Mouse (Mus musculus) 3T3-L1 (cell line): ENCODE measurements around the gene Sema5a.

Source experiments
- DNase-seq: peaks from one replicate; pipeline ENCODE4 v3.0.0-alpha.2; 2015; ENCODE audit warnings: low read depth, low spot score

Gene Sema5a

DNA sequence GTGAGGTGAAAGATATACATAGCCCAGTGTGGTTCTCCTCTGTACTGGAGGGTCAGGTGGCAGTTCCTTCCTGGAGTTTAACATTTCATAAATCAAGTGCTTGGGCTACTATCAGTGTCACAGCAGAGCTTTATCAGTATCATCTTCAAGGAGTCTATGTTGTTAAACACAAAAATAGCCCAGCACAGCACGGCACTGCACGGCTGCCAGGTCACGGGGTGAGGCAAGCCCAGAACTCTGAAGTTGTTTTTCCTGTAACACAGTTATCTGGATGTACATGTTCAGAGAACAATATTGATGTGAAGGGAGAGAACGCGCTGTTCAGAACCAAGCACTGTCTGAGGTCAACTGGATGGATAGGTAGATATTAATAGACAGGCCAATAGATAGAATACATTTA, 112.2 kb downstream of the Sema5a start:
- no peak for DNase-seq

DNA sequence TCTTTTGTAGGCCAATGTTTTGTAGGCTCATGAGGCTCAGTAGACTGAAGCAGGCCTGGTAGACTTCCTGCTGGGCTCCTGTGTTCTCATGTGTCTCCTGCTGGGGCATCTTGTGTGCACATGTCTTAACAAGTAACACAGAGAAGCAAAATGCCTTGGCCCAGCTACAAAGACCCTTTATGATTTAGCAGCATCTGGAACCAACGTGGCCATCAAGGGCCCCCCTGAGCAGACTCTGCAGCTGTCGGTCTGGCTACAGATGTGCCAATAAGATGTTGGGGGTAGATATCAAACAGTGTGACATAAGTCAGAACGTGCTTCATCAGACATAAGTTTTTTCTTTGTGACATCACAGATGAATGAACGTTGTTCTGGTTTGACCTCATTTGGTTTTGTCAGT, 123.2 kb downstream of the Sema5a start:
- no peak for DNase-seq

DNA sequence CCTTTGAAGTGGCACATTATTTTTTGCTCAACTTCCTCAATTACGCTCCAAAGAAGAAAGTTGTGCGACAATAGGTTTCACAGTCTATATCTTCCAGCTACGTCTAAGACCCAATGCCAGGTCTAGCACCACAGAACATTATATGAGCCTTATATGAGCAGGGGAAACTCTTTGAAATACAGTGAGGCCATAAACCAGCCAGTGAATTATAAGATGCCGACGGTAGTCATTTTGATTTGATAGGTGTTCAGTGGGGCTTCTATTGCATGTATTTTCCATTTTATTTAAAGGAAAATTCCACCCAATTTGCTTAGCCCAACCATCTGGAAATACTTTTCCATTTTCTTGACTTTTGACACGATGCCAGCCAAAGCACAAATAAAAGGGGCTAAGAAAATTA, 126.3 kb downstream of the Sema5a start:
- DNase-seq, result no peak

DNA sequence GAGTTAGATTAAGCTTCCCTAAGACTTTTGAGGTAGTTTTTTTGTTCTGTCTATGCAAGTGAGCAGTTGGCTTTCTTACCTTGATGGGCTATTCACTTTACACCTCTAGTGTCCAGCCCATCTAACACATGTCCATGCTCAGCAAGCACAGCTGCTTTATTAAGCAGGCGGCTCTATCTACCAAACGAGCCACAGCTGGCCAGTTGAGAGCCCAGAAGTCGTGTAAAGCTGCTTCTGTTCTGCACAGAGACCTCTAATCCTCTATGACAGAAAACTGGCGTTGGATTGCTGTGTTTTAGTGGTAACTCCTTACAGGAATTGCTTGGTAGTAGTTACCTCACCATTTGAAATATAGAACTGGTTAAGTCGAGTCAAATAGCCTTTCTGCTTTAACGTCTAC, 126.8 kb downstream of the Sema5a start:
- DNase-seq, result no peak

DNA sequence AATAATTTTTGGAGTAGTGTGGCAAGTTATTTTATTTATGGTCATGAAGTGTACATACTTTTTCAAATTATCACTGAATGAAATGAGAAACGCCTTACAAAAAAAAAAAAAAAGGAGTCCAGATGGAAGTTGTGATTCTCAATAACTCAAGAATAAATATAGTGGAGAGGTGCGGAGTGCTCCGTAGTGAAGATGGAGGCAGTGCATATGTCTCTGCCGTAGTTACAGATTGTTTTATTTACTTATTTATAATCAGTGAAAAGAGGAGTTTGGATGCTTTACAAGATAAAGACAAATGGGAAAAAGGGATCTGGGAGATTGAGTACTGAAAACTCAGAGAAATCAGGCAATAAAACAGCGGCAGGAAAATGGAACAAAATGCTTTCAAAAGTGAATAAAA, 131.7 kb downstream of the Sema5a start:
- DNase-seq, result no peak

DNA sequence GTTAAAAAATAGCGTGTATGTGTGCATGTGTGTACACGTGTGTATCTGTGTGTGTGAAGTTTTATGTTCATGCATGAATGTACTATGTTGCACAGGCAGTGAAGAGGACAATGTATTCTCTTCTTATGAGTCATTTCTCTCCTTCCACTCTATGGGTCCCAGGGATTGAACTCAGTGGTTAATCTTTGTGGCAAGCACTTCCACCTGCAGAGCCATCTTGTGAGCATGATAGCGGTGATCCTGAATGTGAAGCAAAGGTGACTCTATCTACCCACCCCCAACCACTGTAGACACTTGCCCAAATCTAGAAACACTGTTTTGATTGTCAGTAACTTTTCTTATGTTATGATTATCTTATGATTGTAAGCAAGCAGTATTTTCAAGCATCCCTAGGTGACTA, 133.2 kb downstream of the Sema5a start:
- peak; percentile 37 for DNase-seq

DNA sequence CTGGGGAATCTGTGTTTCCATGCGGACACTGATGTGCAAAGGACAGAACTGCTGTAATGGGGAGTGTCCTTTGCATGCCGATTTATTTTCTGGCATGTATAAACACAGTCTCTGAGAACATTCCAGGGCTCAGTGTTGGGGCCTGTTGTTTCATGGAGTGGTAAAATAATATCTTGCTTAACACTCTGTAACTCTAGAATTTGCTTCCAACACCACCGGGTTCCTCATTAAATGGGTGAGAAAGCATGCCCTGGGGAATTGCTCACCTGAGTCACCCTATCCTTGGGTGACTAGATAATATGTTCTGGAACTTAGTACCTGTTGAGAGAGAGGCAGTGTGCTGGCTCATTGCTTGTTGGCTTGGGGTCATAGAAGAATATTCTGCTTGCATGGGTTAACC, 135.7 kb downstream of the Sema5a start:
- DNase-seq, result no peak

DNA sequence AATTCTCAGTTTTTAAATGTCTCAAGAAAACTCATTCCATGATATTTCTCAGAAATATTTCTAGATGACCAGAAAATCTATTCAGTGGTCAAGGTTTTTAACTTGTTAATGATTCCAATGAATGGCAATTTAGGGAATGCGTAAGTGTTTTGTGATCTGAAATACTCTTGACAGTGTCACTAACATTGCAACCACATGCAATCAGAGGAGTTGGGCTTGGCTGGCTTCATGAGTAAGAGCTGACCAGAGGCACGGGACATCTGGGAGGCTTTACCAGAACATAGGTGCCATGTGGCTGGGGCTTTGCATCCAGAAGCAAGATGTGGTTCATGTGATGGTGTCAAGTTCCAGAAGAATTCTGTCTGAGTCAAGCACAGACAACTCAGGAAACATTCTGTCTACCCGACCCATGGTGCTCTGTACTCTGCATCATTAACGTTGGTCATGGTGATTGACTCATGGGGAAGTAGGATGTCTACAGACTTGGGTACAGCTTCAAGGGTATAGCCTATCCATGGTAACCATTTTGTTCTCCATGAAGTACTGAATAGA, 138.4 kb downstream of the Sema5a start:
- peak; percentile 54 for DNase-seq

DNA sequence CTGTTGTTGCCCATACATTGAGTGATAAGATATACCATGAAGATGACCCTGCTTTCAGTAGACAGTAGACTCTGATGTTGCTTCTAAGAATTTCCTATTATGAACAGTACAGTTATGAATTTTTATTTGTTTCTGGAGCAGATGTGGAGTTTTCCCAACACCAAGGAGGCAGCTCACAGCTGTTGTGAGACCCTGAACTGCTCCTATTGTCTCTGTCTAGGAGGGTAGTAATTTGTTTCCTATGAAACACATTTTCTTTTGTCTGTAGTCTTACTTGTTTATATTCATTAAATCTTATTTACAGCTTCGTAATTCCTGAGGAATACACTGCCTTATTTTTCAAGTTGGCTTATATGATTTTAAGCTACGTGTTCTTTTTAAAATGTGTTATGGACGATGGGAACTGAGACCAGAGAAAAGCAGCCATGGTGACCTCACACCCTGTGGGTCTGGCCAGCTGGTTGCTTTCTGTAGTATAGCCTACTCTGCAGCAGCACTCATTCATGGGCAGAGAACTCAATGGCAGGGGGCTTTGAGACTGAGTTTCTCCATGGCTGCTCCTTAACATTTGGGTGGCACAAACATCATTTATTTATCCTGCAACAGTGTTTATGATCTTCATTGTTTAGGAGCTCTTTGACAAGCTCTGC, 151.8 kb downstream of the Sema5a start:
- no peak for DNase-seq

DNA sequence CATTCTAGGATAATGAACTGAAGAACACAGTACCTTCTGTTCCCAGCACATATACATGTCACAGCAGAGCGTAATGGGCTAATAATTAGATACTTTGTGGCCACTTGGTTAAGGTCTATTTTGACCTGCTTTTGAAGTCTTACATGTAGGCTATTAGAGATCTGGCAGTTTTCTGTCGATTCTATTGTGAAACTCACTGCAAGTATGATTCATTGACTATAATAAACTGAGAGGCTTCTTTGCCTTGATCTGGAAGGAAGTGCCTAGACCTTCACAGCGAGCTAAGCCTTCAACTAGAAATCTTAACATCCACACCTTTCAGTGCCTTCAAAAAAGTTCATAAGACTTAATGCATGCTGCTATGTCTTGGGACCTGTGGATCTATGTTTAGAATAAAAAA, 152.5 kb downstream of the Sema5a start:
- no peak for DNase-seq

DNA sequence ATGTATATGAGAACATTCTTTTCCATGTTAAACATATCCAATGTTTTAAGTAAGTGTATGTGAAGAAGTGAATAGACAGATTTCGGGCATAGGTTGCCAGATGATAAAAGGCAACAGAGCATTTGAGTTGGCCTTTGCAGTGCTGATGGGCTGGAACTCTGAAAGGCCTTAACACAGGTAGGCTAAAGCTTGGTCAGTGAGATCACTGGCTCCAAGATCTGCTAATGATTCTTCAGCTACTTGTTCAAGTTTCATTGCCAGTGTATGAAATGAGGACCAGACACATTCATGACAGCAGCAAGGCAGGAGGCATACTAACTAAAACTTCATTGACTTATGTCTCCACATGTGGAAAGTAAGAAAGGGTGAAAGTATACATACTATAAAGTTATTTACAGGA, 154.1 kb downstream of the Sema5a start:
- no peak for DNase-seq

DNA sequence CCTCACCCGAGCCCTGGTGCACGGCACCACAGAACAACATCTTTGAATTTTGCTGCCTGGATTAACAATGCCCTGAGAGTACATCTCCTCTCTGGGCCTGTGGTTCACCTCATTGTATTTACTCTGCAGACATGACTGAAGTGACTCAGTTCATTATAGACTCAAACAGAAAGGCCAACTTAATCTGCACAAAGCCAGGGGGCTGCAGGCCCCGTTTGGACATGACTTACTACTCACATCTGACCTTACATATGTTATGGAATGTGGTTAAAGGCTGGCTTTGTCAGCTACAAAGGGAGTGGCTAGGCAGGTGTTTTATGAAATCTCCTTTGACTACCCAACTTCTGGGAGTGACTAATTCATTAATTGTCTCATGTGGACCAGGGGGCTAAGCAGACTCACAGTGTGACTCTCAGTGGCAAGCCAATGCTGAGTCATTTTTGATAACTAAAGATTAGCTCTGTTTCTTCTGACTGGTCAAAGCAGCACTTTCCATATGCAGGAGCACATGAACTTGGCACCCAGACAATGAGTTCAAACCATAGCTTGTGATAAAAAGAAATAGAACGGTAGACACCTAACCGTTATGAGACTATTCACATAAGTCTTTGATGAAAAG, 157.4 kb downstream of the Sema5a start:
- peak; percentile 13 for DNase-seq

DNA sequence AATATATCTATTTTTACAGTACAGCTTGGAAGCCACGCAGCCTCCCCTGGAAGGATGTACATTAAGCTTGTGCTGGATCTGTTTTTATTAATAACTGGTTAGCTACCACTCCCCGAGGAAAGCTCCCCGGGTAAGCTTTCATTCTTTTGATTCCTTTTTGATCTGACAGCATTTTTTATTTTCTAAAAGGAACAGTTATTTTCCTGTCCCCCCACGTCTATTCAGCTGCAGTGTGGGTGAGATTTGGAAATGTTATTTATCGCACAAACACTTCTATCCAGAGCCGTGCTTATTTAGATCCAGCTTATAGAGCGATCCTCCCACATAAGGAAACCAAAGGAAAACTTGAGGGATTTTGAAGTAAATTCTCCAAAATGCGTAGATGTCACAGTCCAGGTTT, 158.7 kb downstream of the Sema5a start:
- no peak for DNase-seq

DNA sequence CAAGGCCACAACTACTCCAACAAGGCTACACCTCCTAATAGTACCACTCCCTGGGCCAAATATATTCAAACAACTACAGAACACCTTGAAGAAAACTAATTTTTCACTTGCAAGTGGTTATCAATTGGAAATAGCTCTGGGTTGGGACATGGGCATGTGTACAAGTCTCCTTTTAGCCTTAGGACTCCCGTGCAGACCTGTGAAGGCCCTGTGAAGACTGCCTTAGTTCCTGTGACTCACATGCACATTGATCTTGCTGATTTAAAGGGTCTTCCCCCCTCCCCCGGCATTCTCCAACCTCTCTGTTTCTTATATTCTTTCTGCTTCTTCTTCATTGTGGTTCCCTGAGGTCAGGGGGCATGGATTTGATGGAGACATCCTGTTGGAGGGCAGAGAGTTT, 161.8 kb downstream of the Sema5a start:
- DNase-seq, result no peak

DNA sequence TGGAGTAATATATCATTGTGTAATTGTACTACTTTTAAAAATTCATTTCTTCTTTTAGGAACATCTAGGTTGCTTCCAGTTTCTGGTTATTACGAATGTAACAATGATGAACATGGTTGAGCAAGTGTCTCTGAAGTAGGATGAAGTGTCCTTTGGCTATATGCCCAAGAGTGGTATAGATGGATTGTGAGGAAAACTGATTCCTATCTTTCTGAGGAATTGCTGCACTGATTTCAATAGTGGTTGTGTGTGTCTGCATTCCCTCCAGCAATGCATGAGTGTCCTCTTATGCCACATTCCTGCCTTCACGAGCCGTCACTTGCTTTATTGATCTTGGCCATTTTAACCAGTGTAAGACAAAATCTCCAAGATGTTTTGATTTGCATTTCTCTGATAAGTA, 163.2 kb downstream of the Sema5a start:
- DNase-seq, result no peak

DNA sequence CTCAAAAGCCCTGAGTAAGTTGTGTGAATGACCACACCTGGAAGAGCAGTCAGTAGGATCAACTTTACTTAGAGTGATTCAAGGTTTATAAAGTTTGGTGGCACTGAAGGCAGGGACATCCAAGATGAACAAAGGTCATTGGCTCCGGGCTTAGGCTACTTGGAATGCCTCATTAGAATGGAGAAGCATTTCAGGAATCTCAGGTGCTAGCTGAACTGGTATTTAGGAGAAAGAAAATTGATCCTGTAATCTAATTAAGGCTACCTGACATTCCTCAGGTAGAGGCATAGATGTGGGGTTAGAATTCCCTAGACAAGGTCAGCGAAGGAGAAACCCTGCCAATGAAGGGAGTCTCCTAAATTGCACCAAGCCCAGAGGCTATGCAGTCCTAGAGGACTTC, 171.7 kb downstream of the Sema5a start:
- DNase-seq, result no peak

DNA sequence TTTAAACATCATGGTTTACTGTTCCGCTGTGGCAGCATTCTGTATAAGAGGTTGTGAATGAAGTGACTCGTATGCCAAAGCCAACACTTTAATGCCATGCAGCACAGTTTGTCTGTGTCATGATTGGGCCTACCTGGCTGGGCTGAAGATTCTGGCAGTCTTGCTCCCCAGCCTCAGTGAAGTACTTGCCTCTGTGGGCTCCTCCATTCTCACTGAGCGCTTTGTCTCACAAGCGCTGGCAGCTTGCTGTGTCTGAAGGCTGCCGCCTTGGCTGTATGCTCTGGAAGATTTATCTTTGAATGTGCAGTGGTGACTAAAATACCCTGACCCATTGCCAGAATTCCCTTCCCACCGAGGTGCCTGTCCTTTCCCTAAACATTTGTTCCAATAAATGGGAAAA, 178.0 kb downstream of the Sema5a start:
- DNase-seq, result no peak

DNA sequence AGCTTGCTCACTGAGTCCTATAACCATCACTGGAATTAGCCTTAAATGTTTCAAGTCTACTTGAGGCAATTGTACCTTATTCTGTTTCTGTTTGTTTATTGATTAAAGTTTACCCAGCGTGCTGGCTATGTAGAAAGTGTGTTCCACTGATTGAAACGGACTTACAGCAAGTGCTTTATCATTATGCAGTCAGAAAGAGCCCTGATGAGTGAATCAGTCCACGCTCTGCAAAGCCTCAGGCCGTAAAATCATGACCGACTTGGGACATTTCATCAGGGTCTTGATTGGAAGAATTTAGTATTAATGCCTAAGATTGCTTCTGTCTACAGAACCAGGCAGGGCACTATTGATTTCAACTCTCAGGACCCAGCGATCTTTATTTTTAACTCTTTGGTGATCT, 178.5 kb downstream of the Sema5a start:
- no peak for DNase-seq

DNA sequence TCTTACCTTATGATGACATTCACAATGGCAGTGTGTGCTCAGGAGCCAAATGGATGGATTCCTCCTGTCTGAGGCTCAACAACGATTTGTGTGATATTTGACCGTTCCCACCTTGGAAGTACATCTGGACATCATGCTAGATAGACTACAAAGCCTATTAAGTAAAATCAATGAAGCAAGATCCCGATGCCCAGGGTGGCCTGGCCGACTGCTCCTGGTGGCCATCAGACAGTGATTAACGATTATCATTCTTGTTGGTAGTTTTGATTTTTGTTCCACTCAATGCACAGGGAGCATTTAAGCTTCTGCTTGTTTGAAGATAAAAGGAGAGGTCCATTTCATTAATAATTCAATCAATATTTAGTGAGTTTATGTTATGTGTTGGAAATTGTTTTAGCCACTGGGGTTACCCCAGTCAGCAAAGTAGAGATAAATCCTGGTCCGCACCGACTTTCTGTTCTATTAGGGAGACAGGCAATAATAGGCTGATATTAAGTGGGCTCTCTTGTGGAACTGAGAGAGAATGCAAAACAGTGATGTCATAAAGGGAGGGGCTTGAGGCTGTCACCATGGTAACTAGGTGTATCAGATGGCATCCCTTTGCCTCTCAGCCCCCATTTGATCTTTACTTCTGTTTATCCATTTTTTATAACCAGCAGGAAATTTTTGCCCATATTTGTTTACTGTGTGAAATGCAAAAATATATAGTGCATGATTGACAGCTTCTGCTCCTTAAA, 182.7 kb downstream of the Sema5a start:
- no peak for DNase-seq

DNA sequence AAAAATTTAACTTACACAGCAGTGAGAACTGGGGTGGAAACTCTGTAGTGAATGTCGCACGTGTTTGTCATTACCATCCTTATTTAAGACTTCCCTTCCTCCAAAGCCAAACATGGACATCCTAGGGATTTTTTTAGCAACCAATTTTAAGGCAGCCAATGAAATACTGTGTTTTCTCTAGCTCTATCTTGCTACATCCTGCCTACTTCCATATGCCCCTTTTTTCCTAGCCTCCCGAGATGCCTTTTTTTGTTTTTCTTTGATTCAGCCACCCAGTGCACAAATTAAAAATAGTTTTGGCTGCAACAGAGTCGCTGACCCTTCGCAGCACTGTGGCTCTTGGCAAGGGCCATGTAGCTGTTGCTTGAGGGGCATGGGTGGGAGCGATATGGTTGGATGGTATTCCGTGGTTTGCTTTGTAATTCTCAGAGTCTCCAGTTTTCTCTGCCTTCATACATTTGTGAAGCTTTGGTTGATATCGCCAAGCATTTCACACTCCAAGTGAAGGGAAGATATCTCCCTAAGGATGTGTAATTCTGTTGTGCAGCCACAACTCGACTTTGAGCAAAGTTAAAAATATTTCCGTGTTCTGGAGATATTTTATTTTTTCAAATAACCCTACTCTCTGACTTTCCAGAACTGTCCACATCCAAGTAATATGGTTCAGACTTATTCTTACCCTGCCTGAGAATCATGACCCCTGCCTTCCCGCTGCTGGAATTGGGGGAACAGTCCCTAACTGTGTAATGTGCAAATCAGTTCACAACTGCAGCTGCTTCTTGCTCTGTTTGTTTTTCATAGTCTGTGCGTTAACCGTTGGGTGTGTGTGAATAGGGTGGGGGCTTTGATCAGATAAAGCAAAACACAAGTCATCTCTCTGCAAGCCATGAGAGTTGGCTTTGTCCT, 188.6 kb downstream of the Sema5a start:
- no peak for DNase-seq

DNA sequence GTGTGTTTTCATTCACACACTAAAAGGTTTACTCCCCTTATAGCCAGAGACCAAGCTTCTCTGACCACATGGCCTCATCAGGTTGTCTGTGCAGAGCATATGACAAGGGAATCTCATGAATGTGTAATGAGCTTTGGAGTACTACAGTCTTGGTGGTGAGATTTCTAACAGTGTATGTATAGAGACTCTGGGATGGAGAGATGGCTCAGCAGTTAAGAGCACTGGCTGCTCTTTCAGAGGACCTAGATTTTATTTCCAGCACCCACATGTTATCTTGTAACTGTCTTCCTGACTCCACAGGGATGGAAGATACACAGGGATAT, 189.2 kb downstream of the Sema5a start:
- no peak for DNase-seq

DNA sequence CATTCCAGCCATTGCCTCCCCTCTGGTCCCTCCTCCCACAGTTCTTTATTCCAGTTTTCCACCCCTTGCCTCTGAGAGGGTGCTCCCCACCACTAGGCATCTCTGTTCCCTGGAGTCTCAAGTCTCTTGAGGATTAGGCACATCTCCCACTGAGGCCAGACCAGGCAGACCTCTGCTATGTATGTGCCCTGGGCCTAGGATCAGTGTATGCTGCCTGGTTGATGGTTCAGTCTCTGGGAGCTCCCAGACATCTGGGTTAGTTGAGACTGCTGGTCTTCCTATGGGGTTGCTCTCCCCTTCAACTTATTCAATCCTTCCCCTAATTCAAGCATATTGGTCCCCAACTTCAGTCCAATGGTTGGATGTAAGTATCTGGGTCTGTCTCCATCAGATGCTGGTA, 189.7 kb downstream of the Sema5a start:
- no peak for DNase-seq
